Mouse (Mus musculus): Measurements from ENCODE around the gene Sv2a. TPM values are rescaled to one million over a fixed set of nuclear protein-coding genes. Genes with fewer than 3 reads are reported as not detected.

Sv2a gene
- polyA plus RNA-seq, 1 experiment from 2014 or later, result 14.1 TPM

GRCm38 (mm10) chr3:96221640-96222038, 40.7 kb downstream of the Sv2a start:
- H3K9me3 ChIP-seq (ENCODE audit: control insufficient read depth, low read length), result no peaks in the 10 kb centered on the region
- H3K27me3 ChIP-seq (ENCODE audit: control insufficient read depth, insufficient read depth, low read length), result no peaks in the 10 kb centered on the region
- no peaks in the 10 kb centered on the region for H3K36me3 ChIP-seq (ENCODE audit: control insufficient read depth, insufficient read depth, low read length)
- H3K4me1 ChIP-seq (ENCODE audit: control insufficient read depth, insufficient read depth, low read length), result peaks cover 20% of the 10 kb centered on the region
- H3K27ac ChIP-seq (ENCODE audit: low read depth, low read length), result peak overlapping the region; percentile 97
- H3K4me2 ChIP-seq (ENCODE audit: low read depth), result peak overlapping the region; percentile 61
- DNase-seq (ENCODE audit: low spot score) (no peak), ATAC-seq (ENCODE audit: insufficient read depth, low FRiP score, low TSS enrichment) (no peak)
- H3K9ac ChIP-seq (ENCODE audit: low read length), result peak overlapping the region; percentile 71
- 26% methylated on average over 9 of the region's 9 CpGs for WGBS
- H3K4me3 ChIP-seq (ENCODE audit: low read depth, low read length), result peak overlapping the region; percentile 47

GRCm38 (mm10) chr3:96222774-96223173, 41.8 kb downstream of the Sv2a start:
- H3K36me3 ChIP-seq (ENCODE audit: control insufficient read depth, insufficient read depth, low read length), result no peaks in the 10 kb centered on the region
- 95% methylated on average over 4 of the region's 4 CpGs for WGBS
- H3K4me3 ChIP-seq (ENCODE audit: low read depth, low read length), result no peak overlapping the region
- no peak for ATAC-seq (ENCODE audit: insufficient read depth, low FRiP score, low TSS enrichment)
- peak overlapping the region; percentile 14; the same call in 1 of the 2 replicates for H3K4me2 ChIP-seq (ENCODE audit: low read depth)
- H3K9me3 ChIP-seq (ENCODE audit: control insufficient read depth, low read length), result no peaks in the 10 kb centered on the region
- no peaks in the 10 kb centered on the region for H3K27me3 ChIP-seq (ENCODE audit: control insufficient read depth, insufficient read depth, low read length)
- DNase-seq (ENCODE audit: low spot score), result no peak
- H3K27ac ChIP-seq (ENCODE audit: low read depth, low read length), result no peak overlapping the region
- H3K4me1 ChIP-seq (ENCODE audit: control insufficient read depth, insufficient read depth, low read length), result peaks cover 20% of the 10 kb centered on the region
- H3K9ac ChIP-seq (ENCODE audit: low read length), result no peak overlapping the region

DNA sequence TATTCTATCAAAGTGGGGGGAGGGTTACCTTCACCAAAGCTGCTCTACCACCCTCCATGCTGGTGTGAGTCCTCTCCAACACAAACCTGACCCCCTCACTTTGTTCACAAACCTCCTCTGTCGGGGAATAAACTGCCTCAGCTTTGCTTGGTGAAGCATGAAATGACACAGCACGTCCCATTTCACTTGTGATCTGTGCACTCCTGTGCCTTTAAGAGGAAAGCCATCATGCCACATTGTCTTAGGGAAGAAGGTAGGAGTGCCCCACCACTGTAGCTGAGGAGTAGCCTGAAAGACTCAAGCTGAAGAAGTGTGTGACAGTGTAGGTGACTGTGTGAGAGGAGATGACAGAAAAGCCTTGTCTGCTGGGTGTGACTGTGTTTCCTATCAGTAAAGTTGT, 44.5 kb downstream of the Sv2a start:
- no peak for ATAC-seq (ENCODE audit: insufficient read depth, low FRiP score, low TSS enrichment)
- Histone ChIP-seq H3K27ac (ENCODE audit: low read depth, low read length) (no peak overlapping the region), H3K9me3 (ENCODE audit: control insufficient read depth, low read length) (no peaks in the 10 kb centered on the region), H3K9ac (ENCODE audit: low read length) (no peak overlapping the region), H3K27me3 (ENCODE audit: control insufficient read depth, insufficient read depth, low read length) (no peaks in the 10 kb centered on the region), H3K36me3 (ENCODE audit: control insufficient read depth, insufficient read depth, low read length) (no peaks in the 10 kb centered on the region), H3K4me1 (ENCODE audit: control insufficient read depth, insufficient read depth, low read length) (peaks cover 18% of the 10 kb centered on the region), H3K4me2 (ENCODE audit: low read depth) (0 out of 2 replicates have a peak overlapping the region, but pooled peaks have one; percentile 2), H3K4me3 (ENCODE audit: low read depth, low read length) (no peak overlapping the region; the same call in 1 of the 2 replicates)
- 31% methylated on average over 2 of the region's 2 CpGs for WGBS
- no peak for DNase-seq (ENCODE audit: low spot score)

- ATAC-seq (ENCODE audit: insufficient read depth, low FRiP score, low TSS enrichment), result no peak
- Histone ChIP-seq H3K36me3 (ENCODE audit: control insufficient read depth, insufficient read depth, low read length) (no peaks in the 10 kb centered on the region), H3K9ac (ENCODE audit: low read length) (no peak overlapping the region), H3K9me3 (ENCODE audit: control insufficient read depth, low read length) (no peaks in the 10 kb centered on the region), H3K27me3 (ENCODE audit: control insufficient read depth, insufficient read depth, low read length) (no peaks in the 10 kb centered on the region), H3K4me1 (ENCODE audit: control insufficient read depth, insufficient read depth, low read length) (peaks cover 11% of the 10 kb centered on the region), H3K4me3 (ENCODE audit: low read depth, low read length) (no peak overlapping the region), H3K4me2 (ENCODE audit: low read depth) (no peak overlapping the region), H3K27ac (ENCODE audit: low read depth, low read length) (no peak overlapping the region)
- 74% methylated on average over 8 of the region's 8 CpGs for WGBS
- no peak for DNase-seq (ENCODE audit: low spot score)
These were observed 46.0 kb downstream of the Sv2a start for GRCm38 (mm10) chr3:96226695-96227648.

DNA sequence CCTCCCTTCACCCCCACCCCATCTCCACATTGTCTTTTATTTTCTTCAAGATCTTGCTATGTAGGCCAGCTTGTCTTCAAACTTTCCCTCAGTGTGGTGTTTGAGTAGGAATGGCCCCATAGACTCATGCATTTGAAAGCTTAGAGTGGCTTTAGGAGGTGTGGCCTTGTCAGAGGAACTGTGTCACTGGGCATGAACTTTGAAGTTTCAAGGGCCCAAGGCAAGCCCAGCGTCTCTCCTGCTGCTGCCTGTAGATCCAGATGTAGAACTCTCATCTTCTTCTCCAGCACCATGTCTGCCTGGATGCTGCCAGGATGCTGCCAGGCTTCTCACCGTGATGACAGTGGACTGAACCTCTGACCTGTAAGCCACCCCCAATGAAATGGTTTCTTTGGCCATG, 47.9 kb downstream of the Sv2a start:
- no peaks in the 10 kb centered on the region for H3K9me3 ChIP-seq (ENCODE audit: control insufficient read depth, low read length)
- H3K4me1 ChIP-seq (ENCODE audit: control insufficient read depth, insufficient read depth, low read length), result no peaks in the 10 kb centered on the region
- no peak overlapping the region for H3K9ac ChIP-seq (ENCODE audit: low read length)

GRCm38 (mm10) chr3:96230404-96230803, 49.5 kb downstream of the Sv2a start:
- no peak for DNase-seq (ENCODE audit: low spot score)
- Histone ChIP-seq H3K27ac (ENCODE audit: low read depth, low read length) (no peak overlapping the region), H3K4me2 (ENCODE audit: low read depth) (no peak overlapping the region), H3K4me1 (ENCODE audit: control insufficient read depth, insufficient read depth, low read length) (no peaks in the 10 kb centered on the region), H3K27me3 (ENCODE audit: control insufficient read depth, insufficient read depth, low read length) (no peaks in the 10 kb centered on the region), H3K4me3 (ENCODE audit: low read depth, low read length) (no peak overlapping the region), H3K9me3 (ENCODE audit: control insufficient read depth, low read length) (no peaks in the 10 kb centered on the region), H3K36me3 (ENCODE audit: control insufficient read depth, insufficient read depth, low read length) (no peaks in the 10 kb centered on the region), H3K9ac (ENCODE audit: low read length) (no peak overlapping the region)
- no peak for ATAC-seq (ENCODE audit: insufficient read depth, low FRiP score, low TSS enrichment)
- 80% methylated on average over 2 of the region's 2 CpGs for WGBS

More for the DNA sequence above, 47.9 kb downstream of the Sv2a start:
- no peaks in the 10 kb centered on the region for H3K36me3 ChIP-seq (ENCODE audit: control insufficient read depth, insufficient read depth, low read length)
- H3K4me3 ChIP-seq (ENCODE audit: low read depth, low read length), result no peak overlapping the region
- 77% methylated on average over 2 of the region's 2 CpGs for WGBS
- H3K27ac ChIP-seq (ENCODE audit: low read depth, low read length), result no peak overlapping the region
- no peak for DNase-seq (ENCODE audit: low spot score)
- H3K4me2 ChIP-seq (ENCODE audit: low read depth), result no peak overlapping the region
- H3K27me3 ChIP-seq (ENCODE audit: control insufficient read depth, insufficient read depth, low read length), result no peaks in the 10 kb centered on the region
- no peak for ATAC-seq (ENCODE audit: insufficient read depth, low FRiP score, low TSS enrichment)

DNA sequence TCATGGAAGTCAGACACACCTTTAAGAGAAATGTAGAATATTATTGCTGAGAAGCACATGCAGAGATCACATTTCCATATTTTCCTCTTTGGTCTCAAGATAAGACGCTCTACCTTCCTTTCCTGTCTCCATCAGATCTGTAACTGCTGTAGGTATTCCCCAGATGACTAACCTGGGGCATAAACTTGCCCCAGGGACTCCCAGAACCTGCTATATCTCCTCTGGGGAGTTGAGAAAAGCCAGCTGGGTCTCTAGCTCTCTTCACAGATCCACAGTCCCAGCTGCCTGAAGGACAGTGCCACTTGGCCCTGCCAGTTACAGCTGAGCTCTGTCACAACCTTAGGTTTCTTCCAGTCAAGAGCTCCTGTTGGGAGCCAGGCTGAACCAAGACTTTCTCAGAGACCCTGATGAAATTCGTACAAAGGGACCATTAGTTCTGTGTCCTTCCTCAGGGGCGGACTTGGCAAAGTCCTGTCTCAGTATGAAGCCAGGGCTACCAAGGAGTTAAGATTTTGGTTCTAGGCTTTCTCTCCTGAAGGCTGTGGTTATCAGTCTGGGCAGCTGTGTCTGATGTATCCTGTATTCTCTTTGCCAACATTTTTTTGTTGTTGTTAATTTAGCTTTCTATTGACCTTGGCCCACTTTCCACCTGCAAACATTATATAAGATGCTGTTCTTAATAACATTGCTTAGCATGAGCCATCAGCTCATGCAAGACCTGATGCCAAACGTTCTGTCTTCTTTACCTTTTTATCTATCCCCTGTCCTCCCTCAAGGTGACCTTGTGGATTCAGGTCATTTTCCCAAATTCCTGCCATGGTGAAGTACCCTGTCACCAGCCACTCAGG, 50.2 kb downstream of the Sv2a start:
- Histone ChIP-seq H3K4me1 (ENCODE audit: control insufficient read depth, insufficient read depth, low read length) (no peaks in the 10 kb centered on the region), H3K27me3 (ENCODE audit: control insufficient read depth, insufficient read depth, low read length) (no peaks in the 10 kb centered on the region), H3K27ac (ENCODE audit: low read depth, low read length) (no peak overlapping the region), H3K36me3 (ENCODE audit: control insufficient read depth, insufficient read depth, low read length) (no peaks in the 10 kb centered on the region), H3K9ac (ENCODE audit: low read length) (no peak overlapping the region), H3K9me3 (ENCODE audit: control insufficient read depth, low read length) (no peaks in the 10 kb centered on the region), H3K4me3 (ENCODE audit: low read depth, low read length) (no peak overlapping the region), H3K4me2 (ENCODE audit: low read depth) (no peak overlapping the region)
- ATAC-seq (ENCODE audit: insufficient read depth, low FRiP score, low TSS enrichment) (no peak), DNase-seq (ENCODE audit: low spot score) (no peak)
- 77% methylated on average over 4 of the region's 4 CpGs for WGBS

DNA sequence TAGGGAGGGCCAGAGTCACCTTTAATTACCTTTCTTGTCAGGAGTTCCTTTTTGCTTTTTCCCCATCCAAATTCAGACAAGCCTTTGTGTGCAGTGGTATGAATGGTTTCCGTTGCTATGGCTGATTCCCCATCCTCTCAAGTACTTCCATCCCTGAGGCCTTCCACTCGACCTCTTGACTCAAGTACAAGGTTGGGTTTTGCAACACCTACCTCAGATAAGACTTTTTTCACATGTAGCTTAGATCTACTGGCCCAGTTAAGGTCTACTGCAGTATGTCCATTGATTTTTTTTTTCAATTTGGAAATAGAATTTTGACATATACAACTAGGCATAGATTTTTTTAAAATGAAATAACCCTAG, 50.8 kb downstream of the Sv2a start:
- ATAC-seq (ENCODE audit: insufficient read depth, low FRiP score, low TSS enrichment), result no peak

More for the DNA sequence above, 50.8 kb downstream of the Sv2a start:
- Histone ChIP-seq H3K27me3 (ENCODE audit: control insufficient read depth, insufficient read depth, low read length) (no peaks in the 10 kb centered on the region), H3K4me3 (ENCODE audit: low read depth, low read length) (no peak overlapping the region), H3K9ac (ENCODE audit: low read length) (no peak overlapping the region), H3K4me2 (ENCODE audit: low read depth) (no peak overlapping the region), H3K36me3 (ENCODE audit: control insufficient read depth, insufficient read depth, low read length) (no peaks in the 10 kb centered on the region), H3K9me3 (ENCODE audit: control insufficient read depth, low read length) (no peaks in the 10 kb centered on the region), H3K4me1 (ENCODE audit: control insufficient read depth, insufficient read depth, low read length) (no peaks in the 10 kb centered on the region), H3K27ac (ENCODE audit: low read depth, low read length) (no peak overlapping the region)
- WGBS, result 76% methylated on average over 2 of the region's 2 CpGs
- no peak for DNase-seq (ENCODE audit: low spot score)

Data from neural tube, embryonic 11.5 days (tissue).